Mouse (Mus musculus) liver, adult 2 months (tissue): ENCODE measurements around the gene Ankrd44. TPM values are rescaled to one million over a fixed set of nuclear protein-coding genes. Genes with fewer than 3 reads are reported as not detected.

Source experiments
- DNase-seq: peaks from one replicate; pipeline ENCODE4 v3.0.0-alpha.2; 2011; ENCODE audit warnings: low read depth, low spot score; ENCODE audit errors: extremely low read depth
- H3K27ac ChIP-seq: fragments of 200-500 bp; replicated peaks from 2 replicates; pipeline ENCODE4 v1.5.1; 2012; ENCODE audit warnings: low read depth, mild to moderate bottlenecking, control low read depth, inconsistent platforms, low read length; ENCODE audit not compliant: insufficient read depth
- H3K27me3 ChIP-seq: fragments of 200-500 bp; 2 replicates; pipeline ENCODE4 v1.6.1; 2012; ENCODE audit warnings: mild to moderate bottlenecking, moderate library complexity, low read length, inconsistent platforms; ENCODE audit not compliant: control insufficient read depth, insufficient read depth
- H3K36me3 ChIP-seq: fragments of 200-500 bp; 2 replicates; pipeline ENCODE4 v1.6.1; 2012; ENCODE audit warnings: low read length, inconsistent platforms; ENCODE audit not compliant: control insufficient read depth, insufficient read depth
- H3K4me1 ChIP-seq: fragments of 200-500 bp; 2 replicates; pipeline ENCODE4 v1.6.1; 2011; ENCODE audit warnings: low read length; ENCODE audit not compliant: control insufficient read depth, insufficient read depth
- H3K4me3 ChIP-seq: fragments of 200-500 bp; 2 replicates; pipeline ENCODE4 v1.5.1; 2011; ENCODE audit warnings: low read depth, mild to moderate bottlenecking, control low read depth, low read length, moderate library complexity; ENCODE audit not compliant: insufficient read depth
- H3K79me2 ChIP-seq: fragments of 200-500 bp; 2 replicates; pipeline ENCODE4 v1.6.1; 2012; ENCODE audit warnings: inconsistent platforms, mild to moderate bottlenecking, low read length, moderate library complexity; ENCODE audit not compliant: control insufficient read depth, insufficient read depth
- H3K9ac ChIP-seq: fragments of 200-500 bp; 2 replicates; pipeline ENCODE4 v1.6.1; 2012; ENCODE audit warnings: low read depth, mild to moderate bottlenecking, control low read depth, inconsistent platforms, low read length
- CTCF ChIP-seq: fragments of 200-500 bp; IDR thresholded peaks from 2 replicates; pipeline ENCODE4 v1.5.1; 2011; ENCODE audit warnings: low read depth, low read length, control low read depth
- POLR2A ChIP-seq: fragments of 200-500 bp; IDR thresholded peaks from 2 replicates; pipeline ENCODE4 v1.6.1; 2011; ENCODE audit warnings: low read length, control low read depth; ENCODE audit not compliant: insufficient read depth; ENCODE audit errors: extremely low read depth
- WGBS: fragments of 180-500 bp; shearing (Covaris S2); methylation state at CpG from one replicate; pipeline ENCODE4 v1.1.7; 2018; 5-methylcytosine and 5-hydroxymethylcytosine counted together
- polyA plus RNA-seq: library from polyadenylated mRNA; depleted of rRNA; stranded (reverse); fragments of >200 nt; gene quantifications from 2 replicates; pipeline ENCODE4 v1.2.3, GENCODE M21; 2012
- total RNA-seq: library from RNA; depleted of rRNA; stranded (reverse); fragments of >200 nt; gene quantifications from 2 replicates; pipeline ENCODE4 v1.2.3, GENCODE M21; 2014

Gene Ankrd44
- total and polyA plus RNA-seq, 2 experiments: 2.3 to 8.5 TPM

- WGBS: 74% methylated on average over 7 of the region's 7 CpGs
- Histone ChIP-seq H3K36me3 (no peaks in the 10 kb centered on the region), H3K79me2 (no peaks in the 10 kb centered on the region; the same call in 1 of the 2 replicates), H3K9ac (no peak overlapping the region), H3K4me1 (peaks cover 2% of the 10 kb centered on the region), H3K4me3 (no peak overlapping the region; the same call in 1 of the 2 replicates), H3K27me3 (no peaks in the 10 kb centered on the region), H3K27ac (no peak overlapping the region)
- DNase-seq: no peak
- TF ChIP-seq POLR2A (no peak), CTCF (no peak)
Measured at GRCm38 (mm10) chr1:54924760-54925159, 1.4 kb downstream of the Ankrd44 start.

GRCm38 (mm10) chr1:54924309-54924685 lies 1.9 kb downstream of the Ankrd44 start:
- Histone ChIP-seq H3K4me1 (peaks cover 2% of the 10 kb centered on the region), H3K36me3 (no peaks in the 10 kb centered on the region), H3K4me3 (no peak overlapping the region), H3K27me3 (no peaks in the 10 kb centered on the region), H3K27ac (no peak overlapping the region), H3K9ac (no peak overlapping the region), H3K79me2 (no peaks in the 10 kb centered on the region; the same call in 1 of the 2 replicates)
- no peak for DNase-seq
- no peak for TF ChIP-seq CTCF
- 80% methylated on average over 4 of the region's 4 CpGs for WGBS

GRCm38 (mm10) chr1:54923366-54924308 lies 2.5 kb downstream of the Ankrd44 start:
- no peak overlapping the region for H3K4me3 ChIP-seq
- peak; percentile 30 for DNase-seq
- no peak overlapping the region for H3K27ac ChIP-seq
- 67% methylated on average over 6 of the region's 6 CpGs for WGBS
- peaks cover 2% of the 10 kb centered on the region for H3K4me1 ChIP-seq
- no peaks in the 10 kb centered on the region for H3K27me3 ChIP-seq
- no peak for TF ChIP-seq POLR2A
- no peak for TF ChIP-seq CTCF
- no peak overlapping the region for H3K9ac ChIP-seq
- no peaks in the 10 kb centered on the region for H3K36me3 ChIP-seq
- H3K79me2 ChIP-seq: no peaks in the 10 kb centered on the region; the same call in 1 of the 2 replicates

- peaks cover 2% of the 10 kb centered on the region; the same call in 1 of the 2 replicates for H3K79me2 ChIP-seq
- WGBS: 60% methylated on average over 8 of the region's 8 CpGs
- peaks cover 2% of the 10 kb centered on the region for H3K4me1 ChIP-seq
- no peak for TF ChIP-seq CTCF
- TF ChIP-seq POLR2A: no peak
- H3K27ac ChIP-seq: no peak overlapping the region
- no peak overlapping the region for H3K9ac ChIP-seq
- no peak overlapping the region for H3K4me3 ChIP-seq
- H3K36me3 ChIP-seq: no peaks in the 10 kb centered on the region
- no peaks in the 10 kb centered on the region for H3K27me3 ChIP-seq
- peak; percentile 23 for DNase-seq
Measured at GRCm38 (mm10) chr1:54922707-54923106, 3.5 kb downstream of the Ankrd44 start.

GRCm38 (mm10) chr1:54922025-54922574 lies 4.1 kb downstream of the Ankrd44 start:
- H3K27ac ChIP-seq: no peak overlapping the region
- no peak overlapping the region for H3K4me3 ChIP-seq
- no peak for TF ChIP-seq POLR2A
- no peak for TF ChIP-seq CTCF
- no peak overlapping the region for H3K9ac ChIP-seq
- 85% methylated on average over 12 of the region's 12 CpGs for WGBS
- no peaks in the 10 kb centered on the region for H3K27me3 ChIP-seq
- H3K4me1 ChIP-seq: peaks cover 2% of the 10 kb centered on the region
- peaks cover 2% of the 10 kb centered on the region; the same call in 1 of the 2 replicates for H3K79me2 ChIP-seq
- DNase-seq: no peak
- no peaks in the 10 kb centered on the region for H3K36me3 ChIP-seq
